Mouse (Mus musculus): ENCODE results near the gene Reg4. TPM values are rescaled to one million over a fixed set of nuclear protein-coding genes. Genes with fewer than 3 reads are reported as not detected.
A peak's percentile ranks its signal among the peaks of the same experiment; 100 is the strongest.

Reg4 gene
- not detected in 2 replicates for polyA plus RNA-seq (2012; rRNA removed)

DNA sequence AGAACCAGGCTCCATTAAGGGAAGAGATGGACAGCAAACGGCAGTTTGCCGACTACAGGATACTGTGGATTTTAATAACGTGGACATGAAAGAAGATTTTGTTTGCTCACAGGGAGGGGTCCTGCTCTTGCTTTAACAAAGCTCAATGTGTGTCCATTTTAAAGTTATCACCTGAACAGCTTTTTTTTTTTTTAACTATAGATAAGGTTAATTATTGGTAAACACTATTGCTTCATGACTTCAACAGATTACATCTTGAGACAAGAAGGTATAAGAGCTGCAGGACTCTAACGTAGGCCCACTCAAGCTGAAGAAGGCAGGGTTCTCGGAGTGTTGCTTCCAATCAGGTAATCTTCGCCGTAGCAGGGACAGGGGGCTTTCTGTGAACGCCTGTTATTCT is at the start of gene Reg4:
Gene Reg4, plus strand, starts transcription at position 301 of the 400 bp plus-strand sequence.
- Histone ChIP-seq H3K36me3 (ENCODE audit: control insufficient read depth, insufficient read depth, low read length) (no peaks in the 10 kb centered on the region), H3K27ac (ENCODE audit: insufficient read depth, low read depth, low read length) (no peak within 1 kb of the TSS), H3K27me3 (replicated peaks; ENCODE audit: control insufficient read depth, insufficient read depth, low read length) (no peaks in the 10 kb centered on the region), H3K4me1 (ENCODE audit: control insufficient read depth, insufficient read depth, low read length) (no peaks in the 10 kb centered on the region), H3K4me3 (ENCODE audit: insufficient read depth, low read depth, low read length) (no peak within 1 kb of the TSS)
- no peak for TF ChIP-seq POLR2A (IDR thresholded peaks at IDR 0.05; ENCODE audit: low read depth, low read length)
- no peak for TF ChIP-seq CTCF (conservative IDR thresholded peaks at IDR 0.05; ENCODE audit: insufficient read depth, insufficient read length, low read depth, low read length)
- DNase-seq, result no peak
- WGBS, result 85% methylated on average over 8 of the region's 8 CpGs

DNA sequence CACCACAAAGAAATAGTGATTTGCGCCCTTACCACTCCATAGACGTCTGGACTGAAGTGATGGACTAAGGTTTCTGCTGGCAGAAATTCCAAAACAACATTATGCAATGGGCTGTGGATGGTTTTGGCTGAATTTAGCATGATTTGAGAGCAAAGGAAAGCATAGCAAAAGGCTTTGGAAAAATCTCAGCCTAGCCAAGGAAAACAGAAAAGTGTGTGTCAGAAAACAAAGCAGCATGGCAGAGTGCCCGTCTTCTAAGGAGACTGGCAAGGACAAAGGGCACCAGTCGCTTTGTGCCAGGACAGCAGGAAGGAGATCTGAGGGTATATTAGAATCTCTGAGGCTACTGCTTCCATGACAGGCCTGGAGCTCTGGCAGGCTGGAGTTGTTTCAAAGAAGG is 43.6 kb upstream of the Reg4 start:
- WGBS, result 40% methylated on average over 4 of the region's 4 CpGs
- Histone ChIP-seq H3K27me3 (replicated peaks; ENCODE audit: control insufficient read depth, insufficient read depth, low read length) (no peaks in the 10 kb centered on the region), H3K36me3 (ENCODE audit: control insufficient read depth, insufficient read depth, low read length) (no peaks in the 10 kb centered on the region), H3K4me3 (ENCODE audit: insufficient read depth, low read depth, low read length) (no peak overlapping the region), H3K27ac (ENCODE audit: insufficient read depth, low read depth, low read length) (no peak overlapping the region; the same call in 1 of the 2 replicates), H3K4me1 (ENCODE audit: control insufficient read depth, insufficient read depth, low read length) (peaks cover 3% of the 10 kb centered on the region; the same call in 1 of the 2 replicates)
- peak; percentile 85 for DNase-seq
- no peak for TF ChIP-seq POLR2A (IDR thresholded peaks at IDR 0.05; ENCODE audit: low read depth, low read length)
- no peak for TF ChIP-seq CTCF (conservative IDR thresholded peaks at IDR 0.05; ENCODE audit: insufficient read depth, insufficient read length, low read depth, low read length)

DNA sequence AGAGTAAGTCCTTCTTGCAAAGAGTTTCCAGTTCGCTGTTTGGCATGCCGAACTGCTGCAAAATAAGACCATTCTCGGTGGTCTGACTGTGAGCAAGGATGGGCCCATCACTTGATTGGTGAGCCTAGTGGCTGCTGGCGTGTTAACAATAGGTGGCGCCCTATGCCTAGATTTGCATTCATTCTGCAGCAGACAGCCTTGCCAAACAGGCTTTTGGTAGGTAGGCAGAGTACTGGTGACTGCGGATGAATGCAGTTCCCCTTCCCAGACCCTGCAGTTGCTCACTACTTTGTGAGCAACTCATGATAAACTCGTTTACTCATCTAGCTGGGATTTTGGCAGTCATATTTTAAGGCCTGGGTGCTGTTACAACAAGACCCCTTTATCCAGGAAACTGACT is 41.2 kb upstream of the Reg4 start:
- 34% methylated on average over 7 of the region's 7 CpGs for WGBS
- DNase-seq, result peak; percentile 61
- Histone ChIP-seq H3K4me3 (ENCODE audit: insufficient read depth, low read depth, low read length) (no peak overlapping the region), H3K27me3 (replicated peaks; ENCODE audit: control insufficient read depth, insufficient read depth, low read length) (no peaks in the 10 kb centered on the region), H3K4me1 (ENCODE audit: control insufficient read depth, insufficient read depth, low read length) (peaks cover 3% of the 10 kb centered on the region; the same call in 1 of the 2 replicates), H3K36me3 (ENCODE audit: control insufficient read depth, insufficient read depth, low read length) (no peaks in the 10 kb centered on the region), H3K27ac (ENCODE audit: insufficient read depth, low read depth, low read length) (no peak overlapping the region)
- TF ChIP-seq CTCF (conservative IDR thresholded peaks at IDR 0.05; ENCODE audit: insufficient read depth, insufficient read length, low read depth, low read length) (peak; percentile 88), POLR2A (IDR thresholded peaks at IDR 0.05; ENCODE audit: low read depth, low read length) (no peak)

DNA sequence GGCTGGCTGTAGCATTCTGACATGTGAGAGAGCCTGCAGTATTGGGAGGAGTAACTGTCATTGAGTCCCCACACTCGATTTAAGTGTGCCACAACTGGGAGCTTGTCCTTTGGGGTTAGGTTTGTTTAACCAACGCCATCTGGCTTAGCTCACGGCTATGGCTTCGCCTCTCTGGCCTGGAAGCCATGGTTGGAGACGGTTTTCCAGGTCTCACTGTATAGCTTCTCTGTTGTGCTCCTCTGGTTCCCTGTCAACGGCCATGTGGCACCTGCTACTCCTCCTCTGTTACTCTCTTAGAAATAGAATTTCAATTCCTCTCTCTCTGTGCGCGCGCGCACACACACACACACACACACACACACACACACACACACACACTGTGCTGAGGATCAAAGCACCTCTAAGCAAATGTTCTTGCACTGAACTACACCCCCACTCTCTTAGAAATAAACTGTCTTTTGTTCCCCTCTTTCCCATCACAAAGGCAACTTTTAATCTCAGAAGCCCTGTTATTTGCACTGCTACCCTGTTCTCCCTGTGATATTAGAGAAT is 36.7 kb upstream of the Reg4 start:
- no peak for DNase-seq

DNA sequence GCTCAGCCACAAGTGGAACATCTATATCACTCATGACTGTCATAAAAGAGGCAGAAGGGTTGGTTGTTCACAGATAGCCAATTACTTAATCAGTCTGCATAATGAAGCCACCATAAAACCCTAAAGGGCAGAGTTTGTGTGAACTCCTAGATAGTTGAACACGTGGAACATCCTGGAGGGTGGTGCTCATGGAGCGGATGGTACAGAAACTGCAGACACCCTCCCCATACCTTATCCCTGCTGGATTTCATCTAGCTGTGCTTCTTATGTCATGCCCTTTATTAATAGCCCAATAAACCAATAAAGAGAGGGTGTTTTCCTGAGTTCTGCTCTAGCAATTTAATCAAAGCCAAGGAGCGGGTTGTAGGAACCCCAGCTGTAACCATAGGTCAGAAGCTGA is 34.2 kb upstream of the Reg4 start:
- Histone ChIP-seq H3K27ac (ENCODE audit: insufficient read depth, low read depth, low read length) (no peak overlapping the region), H3K27me3 (replicated peaks; ENCODE audit: control insufficient read depth, insufficient read depth, low read length) (no peaks in the 10 kb centered on the region), H3K4me1 (ENCODE audit: control insufficient read depth, insufficient read depth, low read length) (no peaks in the 10 kb centered on the region), H3K36me3 (ENCODE audit: control insufficient read depth, insufficient read depth, low read length) (no peaks in the 10 kb centered on the region), H3K4me3 (ENCODE audit: insufficient read depth, low read depth, low read length) (no peak overlapping the region)
- TF ChIP-seq CTCF (conservative IDR thresholded peaks at IDR 0.05; ENCODE audit: insufficient read depth, insufficient read length, low read depth, low read length) (no peak), POLR2A (IDR thresholded peaks at IDR 0.05; ENCODE audit: low read depth, low read length) (no peak)
- DNase-seq, result no peak
- WGBS, result 92% methylated on average over 3 of the region's 3 CpGs

More for the DNA sequence above, 36.7 kb upstream of the Reg4 start:
- H3K27ac ChIP-seq (ENCODE audit: insufficient read depth, low read depth, low read length), result no peak overlapping the region
- H3K36me3 ChIP-seq (ENCODE audit: control insufficient read depth, insufficient read depth, low read length), result no peaks in the 10 kb centered on the region
- H3K4me1 ChIP-seq (ENCODE audit: control insufficient read depth, insufficient read depth, low read length), result no peaks in the 10 kb centered on the region
- H3K4me3 ChIP-seq (ENCODE audit: insufficient read depth, low read depth, low read length), result no peak overlapping the region
- no peak for TF ChIP-seq CTCF (conservative IDR thresholded peaks at IDR 0.05; ENCODE audit: insufficient read depth, insufficient read length, low read depth, low read length)
- no peak for TF ChIP-seq POLR2A (IDR thresholded peaks at IDR 0.05; ENCODE audit: low read depth, low read length)
- 68% methylated on average over 10 of the region's 10 CpGs for WGBS
- H3K27me3 ChIP-seq (replicated peaks; ENCODE audit: control insufficient read depth, insufficient read depth, low read length), result no peaks in the 10 kb centered on the region

DNA sequence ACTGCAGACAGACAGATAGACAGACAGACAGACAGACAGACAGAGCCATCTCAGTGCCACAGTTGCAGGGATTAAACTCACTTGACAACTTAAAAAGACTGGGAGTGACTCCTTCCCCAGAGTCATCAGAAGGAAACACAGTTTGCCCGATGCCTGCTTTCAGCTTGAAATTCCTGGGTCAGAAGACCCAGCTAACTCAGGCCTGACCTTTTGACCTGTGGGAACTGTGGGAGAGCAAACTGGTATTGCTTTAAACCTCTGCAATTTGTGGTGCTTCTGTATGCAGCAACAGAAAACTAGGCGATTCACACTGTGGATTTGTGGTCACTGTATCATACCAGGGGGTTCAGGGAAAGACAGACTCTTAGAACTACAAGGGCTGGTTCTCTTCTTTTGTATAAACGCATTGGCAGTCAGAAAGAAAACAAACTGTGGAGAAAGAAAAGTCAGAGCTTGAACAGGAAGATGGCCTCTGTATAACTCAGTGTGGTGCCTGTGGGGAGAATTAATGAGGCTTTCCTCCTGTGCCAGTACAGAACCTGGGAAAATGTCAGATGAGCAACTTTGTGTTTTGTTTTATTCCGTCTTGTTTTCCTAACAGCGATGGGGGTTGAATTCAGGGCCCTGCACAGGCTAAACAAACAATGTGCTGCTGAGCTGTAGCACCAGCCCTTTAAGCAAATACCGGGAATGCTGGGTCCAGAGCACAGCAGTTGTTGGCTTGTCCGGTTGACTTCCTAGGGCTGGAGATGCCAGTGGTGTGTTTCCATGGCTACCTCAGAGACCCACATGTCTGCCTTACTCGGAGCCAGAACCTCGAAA is 24.0 kb upstream of the Reg4 start:
- H3K4me3 ChIP-seq (ENCODE audit: insufficient read depth, low read depth, low read length), result no peak overlapping the region
- no peak for DNase-seq
- TF ChIP-seq CTCF (conservative IDR thresholded peaks at IDR 0.05; ENCODE audit: insufficient read depth, insufficient read length, low read depth, low read length), result no peak
- TF ChIP-seq POLR2A (IDR thresholded peaks at IDR 0.05; ENCODE audit: low read depth, low read length), result no peak
- WGBS, result 32% methylated on average over 9 of the region's 9 CpGs
- no peaks in the 10 kb centered on the region for H3K36me3 ChIP-seq (ENCODE audit: control insufficient read depth, insufficient read depth, low read length)
- no peaks in the 10 kb centered on the region for H3K27me3 ChIP-seq (replicated peaks; ENCODE audit: control insufficient read depth, insufficient read depth, low read length)
- no peaks in the 10 kb centered on the region for H3K4me1 ChIP-seq (ENCODE audit: control insufficient read depth, insufficient read depth, low read length)
- 0 out of 2 replicates have a peak overlapping the region, but pooled peaks have one; percentile 8 for H3K27ac ChIP-seq (ENCODE audit: insufficient read depth, low read depth, low read length)

DNA sequence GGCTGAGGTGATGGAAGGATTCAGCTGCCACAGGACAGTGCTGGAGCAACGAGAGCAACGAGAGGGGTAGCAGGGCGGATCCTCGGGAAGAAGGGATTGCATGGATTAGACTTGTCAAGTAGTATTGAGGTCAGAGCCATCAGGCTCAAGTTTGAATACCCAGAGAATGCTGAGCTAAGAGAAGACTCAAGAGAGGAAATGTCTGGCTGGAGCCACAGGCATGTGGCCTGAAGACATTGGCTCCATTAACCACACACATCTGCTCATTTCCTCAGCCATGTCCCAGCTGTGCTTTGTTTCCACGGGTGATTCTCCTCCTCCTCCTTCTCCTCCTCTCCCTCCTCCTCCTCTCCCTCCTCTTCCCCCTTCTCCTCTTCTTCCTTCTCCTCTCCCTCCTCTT is 22.2 kb upstream of the Reg4 start:
- Histone ChIP-seq H3K27ac (ENCODE audit: insufficient read depth, low read depth, low read length) (no peak overlapping the region), H3K27me3 (replicated peaks; ENCODE audit: control insufficient read depth, insufficient read depth, low read length) (no peaks in the 10 kb centered on the region), H3K36me3 (ENCODE audit: control insufficient read depth, insufficient read depth, low read length) (no peaks in the 10 kb centered on the region), H3K4me1 (ENCODE audit: control insufficient read depth, insufficient read depth, low read length) (no peaks in the 10 kb centered on the region), H3K4me3 (ENCODE audit: insufficient read depth, low read depth, low read length) (no peak overlapping the region)
- peak; percentile 19 for DNase-seq
- TF ChIP-seq CTCF (conservative IDR thresholded peaks at IDR 0.05; ENCODE audit: insufficient read depth, insufficient read length, low read depth, low read length) (no peak), POLR2A (IDR thresholded peaks at IDR 0.05; ENCODE audit: low read depth, low read length) (no peak)
- 73% methylated on average over 5 of the region's 5 CpGs for WGBS
